Mouse (Mus musculus): ENCODE results near the gene Sv2b.

DNA sequence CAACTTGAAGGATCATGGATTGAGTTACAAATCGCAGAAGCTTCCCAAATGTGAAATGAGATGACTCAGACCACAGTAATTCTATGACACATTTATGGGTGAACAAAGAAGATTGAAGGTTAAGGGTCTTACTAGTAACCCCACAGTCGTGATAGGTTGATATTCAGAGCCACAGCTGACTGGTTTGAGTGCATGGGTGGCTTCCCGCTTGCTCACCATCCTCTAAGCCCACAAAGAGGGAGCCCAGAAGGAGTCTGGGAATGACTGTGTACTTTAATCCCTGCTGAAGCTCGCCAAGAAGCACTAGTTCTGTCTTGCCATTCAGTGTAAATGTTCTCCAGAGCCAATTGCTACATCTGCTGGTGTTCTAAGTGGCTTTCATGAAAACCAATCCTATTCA is 41.8 kb downstream of the Sv2b start:
- TF ChIP-seq CTCF (IDR thresholded peaks at IDR 0.05; ENCODE audit: low read depth) (no peak; the same call in 1 of the 2 replicates), EP300 (optimal IDR thresholded peaks at IDR 0.05) (no peak)

Measured in stomach, postnatal 0 days (tissue).